Mouse (Mus musculus) v-Abl transformed pro-B cells (cell line): ENCODE measurements at regions not wholly inside any gene's neighbourhood (a gene's known extent, or its start where the extent isn't known, plus 50 kb on each side); places are given as distances from the start of the nearest gene placed in this dataset.

ENCODE experiments used
- in situ Hi-C, 2 experiments: fragments of 400-800 bp; cut with MboI; formaldehyde crosslinking; loops; one replicate each; pipeline ENCODE4 v1.15.1; 2025; ENCODE audit not compliant: unreplicated experiment in 2 of 2

- in situ Hi-C loops = no loop called here
These were observed 104.2 kb downstream of the Aldh8a1 start for GRCm38 (mm10) chr10:21481255-21481654.

- in situ Hi-C loops = no loop called here
These were observed 105.0 kb downstream of the Aldh8a1 start for GRCm38 (mm10) chr10:21482055-21482454.

- in situ Hi-C loops = no loop called here
These were observed 105.6 kb downstream of the Aldh8a1 start for GRCm38 (mm10) chr10:21482659-21483058.

- in situ Hi-C loops = no loop called here
These were observed 106.3 kb downstream of the Aldh8a1 start for GRCm38 (mm10) chr10:21483373-21483772.

- in situ Hi-C loops = no loop called here
These were observed 104.5 kb upstream of the 1700020N01Rik start for GRCm38 (mm10) chr10:21488374-21488930.

GRCm38 (mm10) chr10:21490910-21491309 is 102.0 kb upstream of the 1700020N01Rik start:
- in situ Hi-C loops = no loop called here

- in situ Hi-C loops = no loop called here
These were observed 100.6 kb upstream of the 1700020N01Rik start for GRCm38 (mm10) chr10:21492254-21492894.

GRCm38 (mm10) chr10:21494536-21494935 is 98.4 kb upstream of the 1700020N01Rik start:
- in situ Hi-C loops = no loop called here

GRCm38 (mm10) chr10:21497110-21497509 is 95.8 kb upstream of the 1700020N01Rik start:
- in situ Hi-C loops = no loop called here

- in situ Hi-C loops = no loop called here
These were observed 94.8 kb upstream of the 1700020N01Rik start for GRCm38 (mm10) chr10:21498143-21498542.

GRCm38 (mm10) chr10:21501658-21502057 is 91.3 kb upstream of the 1700020N01Rik start:
- in situ Hi-C loops = no loop called here

GRCm38 (mm10) chr10:21504431-21504830 is 88.5 kb upstream of the 1700020N01Rik start:
- in situ Hi-C loops = no loop called here

GRCm38 (mm10) chr10:21511386-21511785 is 81.6 kb upstream of the 1700020N01Rik start:
- in situ Hi-C loops = no loop called here

- in situ Hi-C loops = no loop called here
These were observed 80.5 kb upstream of the 1700020N01Rik start for GRCm38 (mm10) chr10:21512486-21512885.

GRCm38 (mm10) chr10:21517721-21518120 is 75.2 kb upstream of the 1700020N01Rik start:
- in situ Hi-C loops = no loop called here

GRCm38 (mm10) chr10:21520854-21521253 is 72.1 kb upstream of the 1700020N01Rik start:
- in situ Hi-C loops = no loop called here

- in situ Hi-C loops = no loop called here
These were observed 67.4 kb upstream of the 1700020N01Rik start for GRCm38 (mm10) chr10:21525555-21525954.

- in situ Hi-C loops = no loop called here
These were observed 64.5 kb upstream of the 1700020N01Rik start for GRCm38 (mm10) chr10:21528396-21528795.

- in situ Hi-C loops = no loop called here
These were observed 63.7 kb upstream of the 1700020N01Rik start for GRCm38 (mm10) chr10:21529098-21529749.

GRCm38 (mm10) chr10:21532142-21532541 is 60.8 kb upstream of the 1700020N01Rik start:
- in situ Hi-C loops = no loop called here

GRCm38 (mm10) chr10:21535631-21536030 is 57.3 kb upstream of the 1700020N01Rik start:
- in situ Hi-C loops = no loop called here

GRCm38 (mm10) chr10:21538481-21538880 is 54.5 kb upstream of the 1700020N01Rik start:
- in situ Hi-C loops = no loop called here
